In genomic region chr3:147083823-147084222, GRCm38 (mm10) we compare ENCODE assay signal across 22 mouse cellular contexts.
DNase-seq lines count a peak whose midpoint lies in the region; ATAC-seq lines count a peak whose summit lies in the region.
"Had no signal": no experiment of that assay in that cellular context is flagged by ENCODE, and none has a peak within 500 bp of the region (broad histone marks: within the 10 kb centered on the region; RNA-seq: fewer than 3 reads in every experiment).

No protein-coding gene starts in this region.

- no peaks in the 10 kb centered on the region for H3K36me3 ChIP-seq in hindbrain, embryonic 10.5 days
- H3K36me3 ChIP-seq in hindbrain, embryonic 11.5 days (ENCODE audit: control insufficient read depth, insufficient read depth, low read length), result no peaks in the 10 kb centered on the region
- no peaks in the 10 kb centered on the region for H3K36me3 ChIP-seq in forebrain, embryonic 12.5 days (replicated peaks)
- H3K36me3 ChIP-seq in hindbrain, embryonic 13.5 days, result no peaks in the 10 kb centered on the region
- no peaks in the 10 kb centered on the region for H3K36me3 ChIP-seq in midbrain, embryonic 14.5 days (ENCODE audit: control insufficient read depth, insufficient read depth, low read length)
- H3K36me3 ChIP-seq: embryonic facial prominence, embryonic 15.5 days; G1E; heart, embryonic 13.5 days; liver, embryonic 13.5 days had no signal

- WGBS in hindbrain, embryonic 10.5 days, result 68% methylated on average over 4 of the region's 4 CpGs
- 74% methylated on average over 4 of the region's 4 CpGs for WGBS in hindbrain, embryonic 11.5 days
- 31% methylated on average over 4 of the region's 4 CpGs for WGBS in forebrain, embryonic 12.5 days
- 54% methylated on average over 4 of the region's 4 CpGs for WGBS in hindbrain, embryonic 13.5 days
- WGBS in midbrain, embryonic 14.5 days, result 41% methylated on average over 4 of the region's 4 CpGs

- H3K4me3 ChIP-seq in hindbrain, embryonic 10.5 days, result no peak overlapping the region
- no peak overlapping the region for H3K4me3 ChIP-seq in hindbrain, embryonic 11.5 days (ENCODE audit: low read depth, low read length)
- no peak overlapping the region for H3K4me3 ChIP-seq in forebrain, embryonic 12.5 days (replicated peaks)
- no peak overlapping the region for H3K4me3 ChIP-seq in hindbrain, embryonic 13.5 days
- H3K4me3 ChIP-seq in midbrain, embryonic 14.5 days (replicated peaks; ENCODE audit: low read depth, low read length), result no peak overlapping the region
- H3K4me3 ChIP-seq: embryonic facial prominence, embryonic 15.5 days; gastrocnemius, adult 2 months; heart, embryonic 13.5 days; left cerebral cortex, adult 2 months; liver, embryonic 13.5 days had no signal

- H3K4me2 ChIP-seq in hindbrain, embryonic 11.5 days (replicated peaks; ENCODE audit: low read depth, low read length), result no peak overlapping the region
- peak overlapping the region; percentile 38; the same call in 1 of the 2 replicates for H3K4me2 ChIP-seq in forebrain, embryonic 12.5 days
- 0 out of 2 replicates have a peak overlapping the region, but pooled peaks have one; percentile 26 for H3K4me2 ChIP-seq in hindbrain, embryonic 13.5 days
- peak overlapping the region; percentile 42 for H3K4me2 ChIP-seq in midbrain, embryonic 14.5 days (ENCODE audit: low read length)
- H3K4me2 ChIP-seq: embryonic facial prominence, embryonic 15.5 days; heart, embryonic 13.5 days; liver, embryonic 13.5 days; lung, embryonic 14.5 days had no signal

- H3K27ac ChIP-seq in hindbrain, embryonic 10.5 days, result peak overlapping the region; percentile 86; the same call in 1 of the 2 replicates
- H3K27ac ChIP-seq in hindbrain, embryonic 11.5 days (ENCODE audit: low read depth, low read length), result no peak overlapping the region
- H3K27ac ChIP-seq in forebrain, embryonic 12.5 days, result no peak overlapping the region
- H3K27ac ChIP-seq in hindbrain, embryonic 13.5 days, result peak overlapping the region; percentile 2; the same call in 1 of the 2 replicates
- peak overlapping the region; percentile 42; the same call in 1 of the 2 replicates for H3K27ac ChIP-seq in midbrain, embryonic 14.5 days (replicated peaks; ENCODE audit: low read depth, low read length)
- H3K27ac ChIP-seq: embryonic facial prominence, embryonic 15.5 days; gastrocnemius, adult 2 months; heart, embryonic 13.5 days; left cerebral cortex, adult 2 months; liver, embryonic 13.5 days had no signal

- no peak for DNase-seq in hindbrain, embryonic 10.5 days (ENCODE audit: low spot score)
- DNase-seq in hindbrain, embryonic 11.5 days (ENCODE audit: low spot score), result no peak
- no peak for DNase-seq in midbrain, embryonic 14.5 days
- no peak for DNase-seq in left cerebral cortex, adult 18-20 months (ENCODE audit: low spot score in 2 of 2)
- no peak for DNase-seq in thymus, postnatal 25 days
- DNase-seq in cerebellum, postnatal 25 days, result no peak
- DNase-seq: adrenal gland, postnatal 14 days; cerebellum, adult 11-12 months; cerebellum, postnatal 36 days; gastrocnemius, adult 2 months; kidney, adult 9 months; kidney, postnatal 25 days; liver, embryonic 13.5 days; lung, embryonic 14.5 days; lung, postnatal 4 days; spleen, adult 18-20 months had no signal

- no peak overlapping the region for H3K9ac ChIP-seq in hindbrain, embryonic 11.5 days (ENCODE audit: low read depth, low read length)
- no peak overlapping the region for H3K9ac ChIP-seq in forebrain, embryonic 12.5 days
- no peak overlapping the region for H3K9ac ChIP-seq in hindbrain, embryonic 13.5 days
- no peak overlapping the region for H3K9ac ChIP-seq in midbrain, embryonic 14.5 days (replicated peaks; ENCODE audit: low read length)
- H3K9ac ChIP-seq: embryonic facial prominence, embryonic 15.5 days; heart, embryonic 13.5 days; liver, embryonic 13.5 days; lung, embryonic 14.5 days had no signal

- no peaks in the 10 kb centered on the region for H3K27me3 ChIP-seq in hindbrain, embryonic 10.5 days (ENCODE audit: insufficient read depth, poor library complexity, severe bottlenecking)
- H3K27me3 ChIP-seq in hindbrain, embryonic 11.5 days (ENCODE audit: control insufficient read depth, insufficient read depth, low read length), result no peaks in the 10 kb centered on the region
- H3K27me3 ChIP-seq in forebrain, embryonic 12.5 days, result 0 out of 2 replicates have a peak, but pooled peaks cover 4% of the 10 kb centered on the region
- H3K27me3 ChIP-seq in hindbrain, embryonic 13.5 days, result no peaks in the 10 kb centered on the region
- H3K27me3 ChIP-seq in midbrain, embryonic 14.5 days (ENCODE audit: control insufficient read depth, insufficient read depth, low read length), result no peaks in the 10 kb centered on the region
- H3K27me3 ChIP-seq: embryonic facial prominence, embryonic 15.5 days; heart, embryonic 13.5 days; liver, embryonic 13.5 days had no signal

- peaks cover 58% of the 10 kb centered on the region for H3K4me1 ChIP-seq in hindbrain, embryonic 10.5 days (replicated peaks)
- no peaks in the 10 kb centered on the region for H3K4me1 ChIP-seq in hindbrain, embryonic 11.5 days (replicated peaks; ENCODE audit: control insufficient read depth, insufficient read depth, low read length)
- H3K4me1 ChIP-seq in forebrain, embryonic 12.5 days, result peaks cover 43% of the 10 kb centered on the region
- peaks cover 24% of the 10 kb centered on the region for H3K4me1 ChIP-seq in hindbrain, embryonic 13.5 days (replicated peaks)
- peaks cover 33% of the 10 kb centered on the region for H3K4me1 ChIP-seq in midbrain, embryonic 14.5 days (ENCODE audit: control insufficient read depth, insufficient read depth, low read length)
- H3K4me1 ChIP-seq: embryonic facial prominence, embryonic 15.5 days; liver, embryonic 13.5 days had no signal

- no peaks in the 10 kb centered on the region for H3K9me3 ChIP-seq in hindbrain, embryonic 10.5 days
- no peaks in the 10 kb centered on the region for H3K9me3 ChIP-seq in hindbrain, embryonic 11.5 days (ENCODE audit: control insufficient read depth, low read length)
- no peaks in the 10 kb centered on the region for H3K9me3 ChIP-seq in forebrain, embryonic 12.5 days
- H3K9me3 ChIP-seq in hindbrain, embryonic 13.5 days, result no peaks in the 10 kb centered on the region
- H3K9me3 ChIP-seq in midbrain, embryonic 14.5 days (ENCODE audit: control insufficient read depth, low read length), result no peaks in the 10 kb centered on the region
- H3K9me3 ChIP-seq: embryonic facial prominence, embryonic 15.5 days; heart, embryonic 13.5 days; liver, embryonic 13.5 days had no signal

- ATAC-seq in hindbrain, embryonic 11.5 days (ENCODE audit: low FRiP score), result no peak
- no peak for ATAC-seq in forebrain, embryonic 12.5 days (ENCODE audit: low FRiP score)
- no peak for ATAC-seq in hindbrain, embryonic 13.5 days (ENCODE audit: low FRiP score)
- no peak for ATAC-seq in midbrain, embryonic 14.5 days (ENCODE audit: low FRiP score, low TSS enrichment)

Comparison
In these comparisons a context has a peak if more than half of its experiments do, and no peak if none do; other contexts are left out.
1. H3K27ac ChIP-seq: peak in hindbrain, embryonic 10.5 days (single experiment), hindbrain, embryonic 13.5 days (single experiment) and midbrain, embryonic 14.5 days (single experiment); none in hindbrain, embryonic 11.5 days (single experiment) and forebrain, embryonic 12.5 days (single experiment).